Mouse (Mus musculus): ENCODE measurements around the gene Cog1. TPM values are rescaled to one million over a fixed set of nuclear protein-coding genes. Genes with fewer than 3 reads are reported as not detected.

Gene Cog1
- polyA plus RNA-seq, 1 experiment from 2014 or later, result 24.9 TPM

- Histone ChIP-seq H3K4me3 (ENCODE audit: low read length) (no peak overlapping the region), H3K4me1 (ENCODE audit: control insufficient read depth, insufficient read depth, low read length) (peaks cover 24% of the 10 kb centered on the region), H3K27ac (ENCODE audit: low read length) (no peak overlapping the region), H3K36me3 (ENCODE audit: control insufficient read depth, insufficient read depth, low read length) (no peaks in the 10 kb centered on the region), H3K9me3 (ENCODE audit: control insufficient read depth, low read length) (no peaks in the 10 kb centered on the region), H3K9ac (ENCODE audit: low read depth, low read length) (no peak overlapping the region), H3K27me3 (replicated peaks; ENCODE audit: control insufficient read depth, insufficient read depth, low read length) (peaks cover 16% of the 10 kb centered on the region), H3K4me2 (ENCODE audit: low read depth, low read length) (no peak overlapping the region)
- WGBS, result 83% methylated on average over 6 of the region's 6 CpGs
- ATAC-seq, result no peak
These were observed 34.5 kb upstream of the Cog1 start for GRCm38 (mm10) chr11:113614476-113614875.

GRCm38 (mm10) chr11:113617132-113617911 lies 31.6 kb upstream of the Cog1 start:
- Histone ChIP-seq H3K4me2 (ENCODE audit: low read depth, low read length) (0 out of 2 replicates have a peak overlapping the region, but pooled peaks have one; percentile 0), H3K36me3 (ENCODE audit: control insufficient read depth, insufficient read depth, low read length) (no peaks in the 10 kb centered on the region), H3K9ac (ENCODE audit: low read depth, low read length) (no peak overlapping the region), H3K4me3 (ENCODE audit: low read length) (no peak overlapping the region), H3K27ac (ENCODE audit: low read length) (no peak overlapping the region), H3K9me3 (ENCODE audit: control insufficient read depth, low read length) (no peaks in the 10 kb centered on the region), H3K4me1 (ENCODE audit: control insufficient read depth, insufficient read depth, low read length) (peaks cover 13% of the 10 kb centered on the region), H3K27me3 (replicated peaks; ENCODE audit: control insufficient read depth, insufficient read depth, low read length) (peaks cover 34% of the 10 kb centered on the region)
- peak; percentile 50 for ATAC-seq
- 34% methylated on average over 14 of the region's 14 CpGs for WGBS

- Histone ChIP-seq H3K4me2 (ENCODE audit: low read depth, low read length) (peak overlapping the region; percentile 90), H3K9ac (ENCODE audit: low read depth, low read length) (peak overlapping the region; percentile 58; the same call in 1 of the 2 replicates), H3K27ac (ENCODE audit: low read length) (no peak overlapping the region), H3K27me3 (replicated peaks; ENCODE audit: control insufficient read depth, insufficient read depth, low read length) (peaks cover 34% of the 10 kb centered on the region), H3K36me3 (ENCODE audit: control insufficient read depth, insufficient read depth, low read length) (no peaks in the 10 kb centered on the region), H3K4me1 (ENCODE audit: control insufficient read depth, insufficient read depth, low read length) (peaks cover 16% of the 10 kb centered on the region), H3K4me3 (ENCODE audit: low read length) (peak overlapping the region; percentile 51), H3K9me3 (ENCODE audit: control insufficient read depth, low read length) (no peaks in the 10 kb centered on the region)
- WGBS, result 23% methylated on average over 4 of the region's 4 CpGs
- ATAC-seq, result no peak
These were observed 30.7 kb upstream of the Cog1 start for GRCm38 (mm10) chr11:113618303-113618671.

- Histone ChIP-seq H3K27ac (ENCODE audit: low read length) (no peak within 1 kb of the TSS), H3K4me3 (ENCODE audit: low read length) (peak within 1 kb of the TSS; percentile 51), H3K27me3 (replicated peaks; ENCODE audit: control insufficient read depth, insufficient read depth, low read length) (peaks cover 34% of the 10 kb centered on the region), H3K4me1 (ENCODE audit: control insufficient read depth, insufficient read depth, low read length) (peaks cover 16% of the 10 kb centered on the region), H3K4me2 (ENCODE audit: low read depth, low read length) (peak within 1 kb of the TSS; percentile 90), H3K36me3 (ENCODE audit: control insufficient read depth, insufficient read depth, low read length) (no peaks in the 10 kb centered on the region), H3K9ac (ENCODE audit: low read depth, low read length) (peak within 1 kb of the TSS; percentile 58), H3K9me3 (ENCODE audit: control insufficient read depth, low read length) (no peaks in the 10 kb centered on the region)
- 1% methylated on average over 54 of the region's 54 CpGs for WGBS
- ATAC-seq, result peak; percentile 72
These were observed 30.1 kb upstream of the Cog1 start, which contains the start of gene Sstr2 for GRCm38 (mm10) chr11:113618672-113619419. Gene Sstr2 (plus strand): TSS chr11:113619342.

- peaks cover 34% of the 10 kb centered on the region for H3K27me3 ChIP-seq (replicated peaks; ENCODE audit: control insufficient read depth, insufficient read depth, low read length)
- no peaks in the 10 kb centered on the region for H3K9me3 ChIP-seq (ENCODE audit: control insufficient read depth, low read length)
- peak overlapping the region; percentile 90 for H3K4me2 ChIP-seq (ENCODE audit: low read depth, low read length)
- peak overlapping the region; percentile 58 for H3K9ac ChIP-seq (ENCODE audit: low read depth, low read length)
- no peak for ATAC-seq
- WGBS, result 4% methylated on average over 31 of the region's 31 CpGs
- H3K27ac ChIP-seq (ENCODE audit: low read length), result no peak overlapping the region
- peak overlapping the region; percentile 51 for H3K4me3 ChIP-seq (ENCODE audit: low read length)
- H3K36me3 ChIP-seq (ENCODE audit: control insufficient read depth, insufficient read depth, low read length), result no peaks in the 10 kb centered on the region
- H3K4me1 ChIP-seq (ENCODE audit: control insufficient read depth, insufficient read depth, low read length), result peaks cover 16% of the 10 kb centered on the region
These were observed 29.4 kb upstream of the Cog1 start for GRCm38 (mm10) chr11:113619420-113620080.

GRCm38 (mm10) chr11:113621001-113621400 lies 28.0 kb upstream of the Cog1 start:
- H3K9ac ChIP-seq (ENCODE audit: low read depth, low read length), result no peak overlapping the region
- no peaks in the 10 kb centered on the region for H3K9me3 ChIP-seq (ENCODE audit: control insufficient read depth, low read length)
- no peaks in the 10 kb centered on the region for H3K36me3 ChIP-seq (ENCODE audit: control insufficient read depth, insufficient read depth, low read length)
- ATAC-seq, result no peak
- no peak overlapping the region for H3K27ac ChIP-seq (ENCODE audit: low read length)
- H3K4me3 ChIP-seq (ENCODE audit: low read length), result no peak overlapping the region
- H3K27me3 ChIP-seq (replicated peaks; ENCODE audit: control insufficient read depth, insufficient read depth, low read length), result peaks cover 32% of the 10 kb centered on the region
- peaks cover 16% of the 10 kb centered on the region for H3K4me1 ChIP-seq (ENCODE audit: control insufficient read depth, insufficient read depth, low read length)
- no peak overlapping the region for H3K4me2 ChIP-seq (ENCODE audit: low read depth, low read length)
- 58% methylated on average over 2 of the region's 2 CpGs for WGBS

- no peaks in the 10 kb centered on the region for H3K36me3 ChIP-seq (ENCODE audit: control insufficient read depth, insufficient read depth, low read length)
- peaks cover 16% of the 10 kb centered on the region for H3K4me1 ChIP-seq (ENCODE audit: control insufficient read depth, insufficient read depth, low read length)
- H3K4me2 ChIP-seq (ENCODE audit: low read depth, low read length), result no peak overlapping the region
- 81% methylated on average over 4 of the region's 4 CpGs for WGBS
- ATAC-seq, result no peak
- no peak overlapping the region for H3K4me3 ChIP-seq (ENCODE audit: low read length)
- H3K27me3 ChIP-seq (replicated peaks; ENCODE audit: control insufficient read depth, insufficient read depth, low read length), result peaks cover 32% of the 10 kb centered on the region
- H3K27ac ChIP-seq (ENCODE audit: low read length), result no peak overlapping the region
- no peak overlapping the region for H3K9ac ChIP-seq (ENCODE audit: low read depth, low read length)
- no peaks in the 10 kb centered on the region for H3K9me3 ChIP-seq (ENCODE audit: control insufficient read depth, low read length)
These were observed 26.9 kb upstream of the Cog1 start for GRCm38 (mm10) chr11:113622028-113622427.

GRCm38 (mm10) chr11:113625437-113625836 lies 23.5 kb upstream of the Cog1 start:
- Histone ChIP-seq H3K4me3 (ENCODE audit: low read length) (no peak overlapping the region), H3K4me2 (ENCODE audit: low read depth, low read length) (no peak overlapping the region), H3K4me1 (ENCODE audit: control insufficient read depth, insufficient read depth, low read length) (0 out of 2 replicates have a peak, but pooled peaks cover 3% of the 10 kb centered on the region), H3K27ac (ENCODE audit: low read length) (no peak overlapping the region), H3K27me3 (replicated peaks; ENCODE audit: control insufficient read depth, insufficient read depth, low read length) (peaks cover 11% of the 10 kb centered on the region), H3K9me3 (ENCODE audit: control insufficient read depth, low read length) (no peaks in the 10 kb centered on the region), H3K9ac (ENCODE audit: low read depth, low read length) (no peak overlapping the region), H3K36me3 (ENCODE audit: control insufficient read depth, insufficient read depth, low read length) (no peaks in the 10 kb centered on the region)
- WGBS, result 81% methylated on average over 18 of the region's 18 CpGs
- ATAC-seq, result no peak

- Histone ChIP-seq H3K4me2 (ENCODE audit: low read depth, low read length) (no peak overlapping the region), H3K9ac (ENCODE audit: low read depth, low read length) (no peak overlapping the region), H3K9me3 (ENCODE audit: control insufficient read depth, low read length) (no peaks in the 10 kb centered on the region), H3K27me3 (replicated peaks; ENCODE audit: control insufficient read depth, insufficient read depth, low read length) (peaks cover 2% of the 10 kb centered on the region; the same call in 1 of the 2 replicates), H3K4me3 (ENCODE audit: low read length) (no peak overlapping the region), H3K36me3 (ENCODE audit: control insufficient read depth, insufficient read depth, low read length) (no peaks in the 10 kb centered on the region), H3K4me1 (ENCODE audit: control insufficient read depth, insufficient read depth, low read length) (peaks cover 7% of the 10 kb centered on the region; the same call in 1 of the 2 replicates), H3K27ac (ENCODE audit: low read length) (no peak overlapping the region)
- ATAC-seq, result no peak
- whole genome bisulfite sequencing, result 60% methylated on average over 4 of the region's 4 CpGs
These were observed 21.2 kb upstream of the Cog1 start for GRCm38 (mm10) chr11:113627785-113628184.
